Mouse (Mus musculus) heart, embryonic 14.5 days (tissue): ENCODE measurements at regions not wholly inside any gene's neighbourhood (a gene's known extent, or its start where the extent isn't known, plus 50 kb on each side); places are given as distances from the start of the nearest gene placed in this dataset.

Experiments
- ATAC-seq: fragments of 200-750 bp; cut with Nextera tagmentation; 2 replicates; pipeline ENCODE4 v1.8.0; 2017; ENCODE audit warnings: low read depth, moderate TSS enrichment; ENCODE audit not compliant: insufficient number of reproducible peaks, insufficient read depth, low FRiP score
- H3K27ac ChIP-seq, 2 experiments: fragments of 200-500 bp in 1 of 2; fragments of 300-500 bp in 1 of 2; sonication (generic) in 1 of 2; replicated peaks in 1 of 2; 2 replicates each; pipeline ENCODE4 v1.5.1; 2012 to 2014; ENCODE audit warnings: low read depth in 2 of 2, low read length in 2 of 2, control low read depth in 1 of 2, mild to moderate bottlenecking in 1 of 2, mixed read lengths in 1 of 2; ENCODE audit not compliant: control insufficient read depth in 1 of 2, insufficient read depth in 1 of 2
- H3K27me3 ChIP-seq: fragments of 300-500 bp; sonication (generic); 2 replicates; pipeline ENCODE4 v1.6.1; 2014; ENCODE audit warnings: mild to moderate bottlenecking, low read length, control low read depth; ENCODE audit not compliant: control insufficient read depth, insufficient read depth
- H3K36me3 ChIP-seq: fragments of 300-500 bp; sonication (generic); 2 replicates; pipeline ENCODE4 v1.6.1; 2014; ENCODE audit warnings: mild to moderate bottlenecking, control low read depth, low read length, mixed read lengths; ENCODE audit not compliant: control insufficient read depth, insufficient read depth
- H3K4me1 ChIP-seq, 2 experiments: fragments of 200-500 bp in 1 of 2; fragments of 300-500 bp in 1 of 2; sonication (generic) in 1 of 2; 2 replicates each; pipeline ENCODE4 v1.6.1; 2012 to 2014; ENCODE audit warnings: low read length in 2 of 2, control low read depth in 1 of 2, mixed read lengths in 1 of 2; ENCODE audit not compliant: control insufficient read depth in 2 of 2, insufficient read depth in 2 of 2
- H3K4me2 ChIP-seq: fragments of 300-500 bp; sonication (generic); 2 replicates; pipeline ENCODE4 v1.6.1; 2014; ENCODE audit warnings: mild to moderate bottlenecking, low read length
- H3K4me3 ChIP-seq, 2 experiments: fragments of 200-500 bp in 1 of 2; fragments of 300-500 bp in 1 of 2; sonication (generic) in 1 of 2; 2 replicates each; pipeline ENCODE4 v1.5.1; 2012 to 2014; ENCODE audit warnings: low read length in 2 of 2, mild to moderate bottlenecking in 2 of 2, control low read depth in 1 of 2, low read depth in 1 of 2, moderate library complexity in 1 of 2; ENCODE audit not compliant: control insufficient read depth in 1 of 2, insufficient read depth in 1 of 2
- H3K9ac ChIP-seq: fragments of 300-500 bp; sonication (generic); 2 replicates; pipeline ENCODE4 v1.6.1; 2014; ENCODE audit warnings: mild to moderate bottlenecking, low read length
- H3K9me3 ChIP-seq: fragments of 300-500 bp; sonication (generic); 2 replicates; pipeline ENCODE4 v1.6.1; 2016; ENCODE audit warnings: low read length, control low read depth; ENCODE audit not compliant: control insufficient read depth
- WGBS: fragments of 180-500 bp; shearing (Covaris S2); extraction: QIAGEN DNeasy Blood & Tissue Kit; methylation state at CpG from one replicate; pipeline ENCODE4 v1.1.7; 2014; 5-methylcytosine and 5-hydroxymethylcytosine counted together

- Histone ChIP-seq H3K4me1 (peaks cover 9 to 18% of the 10 kb centered on the region in 2 experiments), H3K27me3 (no peaks in the 10 kb centered on the region), H3K4me2 (no peak overlapping the region), H3K27ac (peak overlapping the region in 1 of 2 experiments; percentile 41; a peak in 1 of 4 replicates), H3K9ac (no peak overlapping the region), H3K4me3 (no peak overlapping the region), H3K9me3 (no peaks in the 10 kb centered on the region), H3K36me3 (no peaks in the 10 kb centered on the region)
- no peak for ATAC-seq
- WGBS, result 55% methylated on average over 4 of the region's 4 CpGs
Measured at GRCm38 (mm10) chr12:70616487-70616886, 163.6 kb downstream of the Tmx1 start.

- no peak overlapping the region for H3K4me2 ChIP-seq
- no peaks in the 10 kb centered on the region for H3K9me3 ChIP-seq
- no peak overlapping the region for H3K9ac ChIP-seq
- no peaks in the 10 kb centered on the region for H3K36me3 ChIP-seq
- peaks cover 7 to 16% of the 10 kb centered on the region in 2 experiments for H3K4me1 ChIP-seq
- no peaks in the 10 kb centered on the region for H3K27me3 ChIP-seq
- no peak overlapping the region for H3K4me3 ChIP-seq
- no peak overlapping the region for H3K27ac ChIP-seq
- WGBS, result 69% methylated on average over 1 of the region's 1 CpGs
- ATAC-seq, result no peak
Measured at GRCm38 (mm10) chr12:70617024-70617423, 164.1 kb downstream of the Tmx1 start.

- no peaks in the 10 kb centered on the region for H3K36me3 ChIP-seq
- no peak overlapping the region for H3K4me2 ChIP-seq
- H3K4me3 ChIP-seq, result no peak overlapping the region
- H3K9me3 ChIP-seq, result no peaks in the 10 kb centered on the region
- 91% methylated on average over 3 of the region's 3 CpGs for WGBS
- no peak overlapping the region for H3K9ac ChIP-seq
- H3K4me1 ChIP-seq, result peaks cover 7 to 17% of the 10 kb centered on the region in 2 experiments
- H3K27me3 ChIP-seq, result no peaks in the 10 kb centered on the region
- no peak overlapping the region for H3K27ac ChIP-seq
- no peak for ATAC-seq
Measured at GRCm38 (mm10) chr12:70617979-70618378, 165.1 kb downstream of the Tmx1 start.

- ATAC-seq, result no peak
Measured at GRCm38 (mm10) chr12:70619436-70619835, 166.5 kb downstream of the Tmx1 start.

GRCm38 (mm10) chr12:70622019-70622418, 169.1 kb downstream of the Tmx1 start:
- peaks cover 4 to 8% of the 10 kb centered on the region in 2 experiments for H3K4me1 ChIP-seq
- no peak overlapping the region for H3K9ac ChIP-seq
- no peaks in the 10 kb centered on the region for H3K36me3 ChIP-seq
- no peak for ATAC-seq
- no peak overlapping the region for H3K4me3 ChIP-seq
- H3K27ac ChIP-seq, result 0 out of 4 replicates have a peak overlapping the region, but pooled peaks of 1 of the 2 experiments have one; percentile 41
- H3K27me3 ChIP-seq, result no peaks in the 10 kb centered on the region
- 47% methylated on average over 4 of the region's 4 CpGs for WGBS
- no peaks in the 10 kb centered on the region for H3K9me3 ChIP-seq
- no peak overlapping the region for H3K4me2 ChIP-seq

More at GRCm38 (mm10) chr12:70619436-70619835, 166.5 kb downstream of the Tmx1 start:
- Histone ChIP-seq H3K4me3 (no peak overlapping the region), H3K36me3 (no peaks in the 10 kb centered on the region), H3K9ac (no peak overlapping the region), H3K27me3 (no peaks in the 10 kb centered on the region), H3K4me1 (peaks cover 10 to 17% of the 10 kb centered on the region in 2 experiments), H3K9me3 (no peaks in the 10 kb centered on the region), H3K27ac (no peak overlapping the region), H3K4me2 (no peak overlapping the region)
- WGBS, result 80% methylated on average over 2 of the region's 2 CpGs

- H3K4me3 ChIP-seq, result no peak overlapping the region
- H3K27me3 ChIP-seq, result no peaks in the 10 kb centered on the region
- no peak overlapping the region for H3K27ac ChIP-seq
- no peak overlapping the region for H3K4me2 ChIP-seq
- WGBS, result 56% methylated on average over 9 of the region's 9 CpGs
- no peaks in the 10 kb centered on the region for H3K36me3 ChIP-seq
- H3K9ac ChIP-seq, result no peak overlapping the region
- no peak for ATAC-seq
- H3K4me1 ChIP-seq, result peaks cover 9 to 16% of the 10 kb centered on the region in 2 experiments
- no peaks in the 10 kb centered on the region for H3K9me3 ChIP-seq
Measured at GRCm38 (mm10) chr12:70624298-70624980, 171.5 kb downstream of the Tmx1 start.

GRCm38 (mm10) chr12:70627638-70628037, 174.7 kb downstream of the Tmx1 start:
- Histone ChIP-seq H3K4me2 (no peak overlapping the region), H3K9ac (no peak overlapping the region), H3K9me3 (no peaks in the 10 kb centered on the region), H3K4me3 (no peak overlapping the region), H3K4me1 (peaks cover 9% of the 10 kb centered on the region in 2 experiments; a peak in 2 of 4 replicates), H3K36me3 (no peaks in the 10 kb centered on the region), H3K27me3 (no peaks in the 10 kb centered on the region), H3K27ac (no peak overlapping the region)
- WGBS, result 60% methylated on average over 7 of the region's 7 CpGs
- ATAC-seq, result no peak
